Mouse (Mus musculus): ENCODE measurements around the gene Taf12.

The Taf12 gene

DNA sequence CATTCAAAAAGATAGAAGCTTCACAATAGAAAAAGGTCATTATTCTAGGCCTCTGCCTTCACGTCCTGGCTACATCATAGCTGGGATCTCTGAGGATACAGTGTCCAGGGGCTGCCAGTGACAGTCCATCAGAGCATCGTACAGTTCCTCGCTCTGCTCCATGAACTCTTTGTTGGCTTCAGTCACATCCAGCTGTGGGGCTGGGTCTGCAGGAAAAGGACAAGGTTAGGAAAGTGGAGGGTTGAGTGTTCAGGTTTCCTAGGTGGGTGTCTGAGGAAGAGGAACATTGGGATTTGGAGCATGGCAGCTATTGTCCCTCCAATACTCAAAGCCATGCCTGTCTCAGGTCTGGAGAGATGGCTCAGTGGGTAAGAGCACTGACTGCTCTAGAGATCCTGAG, 37.6 kb downstream of the Taf12 start:
- DNase-seq: no peak

DNA sequence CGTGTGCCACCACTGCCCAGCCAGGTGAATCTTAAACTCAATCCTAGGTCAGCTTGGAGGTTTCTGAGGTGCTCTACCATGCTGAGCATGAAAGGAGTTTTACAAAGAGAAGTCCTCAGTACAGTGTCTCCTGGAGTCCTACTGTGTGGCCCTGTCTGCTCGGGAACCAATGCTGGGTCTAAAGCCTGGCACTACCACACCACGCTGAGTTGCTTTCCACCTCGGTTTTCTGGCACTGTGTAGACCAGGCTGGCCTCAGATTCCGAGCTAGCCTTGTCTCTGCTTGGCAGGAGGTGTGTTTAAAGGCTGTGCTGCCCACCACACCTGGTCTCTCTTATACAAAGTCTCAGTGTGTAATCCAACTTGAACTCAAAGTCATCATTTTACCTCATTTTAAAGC, 38.5 kb downstream of the Taf12 start:
- no peak for DNase-seq

DNA sequence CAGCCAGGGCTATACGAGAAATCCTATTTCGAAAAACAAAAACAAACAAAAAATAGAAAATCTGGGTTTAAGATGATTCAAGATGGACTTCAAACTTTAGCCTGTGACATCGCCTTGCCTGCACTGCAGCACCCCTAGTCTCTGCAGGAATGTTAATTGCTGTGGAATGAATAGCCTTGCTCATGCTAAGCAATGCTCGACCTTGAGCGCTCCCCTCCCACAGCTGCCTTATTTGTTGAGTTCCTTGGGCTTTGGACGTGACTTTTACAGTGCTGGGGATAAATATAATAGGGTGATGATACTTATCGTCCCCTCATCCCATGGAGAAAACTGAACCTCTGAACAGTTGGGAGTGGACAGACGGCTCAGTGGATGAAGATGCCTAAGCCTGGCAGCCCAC, 41.5 kb downstream of the Taf12 start:
- no peak for DNase-seq

DNA sequence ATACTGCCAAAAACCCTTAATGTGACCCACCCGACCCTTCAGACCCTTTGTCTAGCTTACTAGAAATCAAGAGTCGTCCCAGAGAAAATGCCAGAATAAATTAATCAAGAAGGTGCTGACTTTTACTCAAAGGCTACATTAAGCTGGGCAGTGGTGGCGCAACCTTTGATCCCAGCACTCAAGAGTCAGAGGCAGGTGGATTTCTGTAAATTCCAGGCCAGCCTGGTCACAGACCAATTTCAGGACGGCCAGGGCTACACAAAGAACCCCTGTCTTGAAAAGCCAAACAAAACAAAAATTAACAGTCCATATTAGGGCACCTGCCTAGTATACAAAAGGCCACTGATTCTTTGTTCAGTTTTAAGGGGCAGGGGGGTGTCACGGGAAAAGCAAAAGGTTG, 52.3 kb downstream of the Taf12 start:
- DNase-seq: no peak

DNA sequence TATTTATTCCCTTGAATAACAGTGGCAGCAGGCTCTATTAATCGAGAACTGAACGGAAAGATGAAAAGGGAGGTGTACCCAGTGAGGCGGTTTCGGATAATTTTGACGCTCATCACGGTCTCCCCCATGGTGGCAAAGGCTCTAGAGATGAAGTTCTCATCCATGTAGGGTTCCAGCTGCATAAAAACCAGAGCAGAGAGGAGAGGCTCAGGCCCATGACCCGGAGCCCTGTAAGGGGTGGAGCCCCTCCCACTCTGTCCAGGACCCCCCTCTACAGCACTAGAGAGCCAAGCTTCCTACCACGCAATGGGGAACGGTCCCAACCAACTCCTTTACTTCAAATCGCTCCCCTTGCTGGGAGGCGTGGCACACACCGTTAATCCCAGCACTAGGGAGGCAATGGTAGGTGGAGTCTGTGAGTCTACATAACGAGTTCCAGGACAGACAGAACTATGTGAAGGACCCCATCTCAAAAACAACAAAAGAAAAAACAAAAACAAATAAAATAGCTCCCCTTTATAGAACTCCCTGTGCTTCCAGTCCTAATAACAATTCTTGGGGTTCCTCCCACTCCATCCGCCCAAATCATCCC, 54.3 kb downstream of the Taf12 start:
- no peak for DNase-seq

DNA sequence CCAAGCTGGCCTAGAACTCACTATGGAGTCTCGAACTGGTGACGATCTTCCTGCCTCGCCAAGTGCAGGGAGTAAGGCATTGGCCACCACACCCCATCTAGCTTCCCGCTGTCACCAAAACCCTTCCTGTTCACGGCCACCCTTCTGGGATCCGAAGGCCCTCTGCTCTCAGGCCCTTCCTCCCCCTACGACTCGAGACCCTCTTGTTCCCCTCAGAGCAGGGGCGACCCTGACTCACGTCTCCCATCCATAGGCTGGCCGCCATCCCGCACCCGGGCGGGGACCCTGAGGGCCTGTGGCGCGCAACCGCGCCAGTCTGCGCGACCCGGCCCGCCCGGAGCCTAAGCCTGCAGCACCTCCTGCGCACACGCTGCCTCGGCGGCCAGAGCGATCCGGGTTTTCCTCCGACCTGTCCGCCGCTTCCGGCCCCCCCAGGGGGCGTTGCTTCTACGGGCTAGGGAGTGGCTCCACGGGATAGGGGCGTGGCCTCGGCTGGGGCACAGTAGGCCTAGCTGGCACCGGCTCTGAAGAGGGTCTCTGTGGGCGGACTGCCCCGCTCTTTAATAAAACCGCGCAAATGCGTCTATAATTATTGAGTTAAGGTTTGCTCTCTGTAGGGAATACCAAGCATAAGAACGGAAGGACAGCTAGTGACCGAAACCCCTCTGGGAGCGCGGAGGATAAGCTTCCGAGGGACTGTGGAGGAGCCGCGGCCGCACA, 55.1 kb downstream of the Taf12 start, which contains the start of gene Trnau1ap:
TSS of gene Trnau1ap (minus strand) at position 424 of the 720 bp plus-strand sequence.
- DNase-seq: peak; percentile 98

DNA sequence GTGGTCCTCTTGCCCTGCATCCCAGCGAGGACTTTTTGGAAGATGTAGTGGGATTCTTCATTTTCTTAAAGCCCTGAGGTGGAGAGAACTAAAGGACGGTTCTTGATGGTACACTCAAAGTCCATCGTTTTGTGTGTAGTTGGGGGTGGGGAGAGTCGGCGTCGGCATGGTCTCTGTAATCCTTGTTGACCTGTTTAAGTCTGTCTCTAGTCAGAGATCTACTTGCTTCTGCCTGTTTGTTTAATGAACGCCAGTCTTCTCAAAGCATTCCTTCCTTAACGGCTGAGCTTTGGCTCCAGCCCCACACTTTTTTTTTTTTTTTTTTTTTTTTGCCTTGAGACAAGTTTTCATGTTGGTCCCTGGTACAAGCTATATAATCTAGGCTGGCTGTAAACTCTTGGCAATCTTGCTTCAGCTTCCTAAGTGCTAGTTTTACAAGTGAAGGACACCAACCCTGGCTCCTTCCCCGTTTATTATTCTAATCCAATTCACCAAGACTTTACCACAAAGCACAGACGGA, 55.7 kb downstream of the Taf12 start:
- no peak for DNase-seq

DNA sequence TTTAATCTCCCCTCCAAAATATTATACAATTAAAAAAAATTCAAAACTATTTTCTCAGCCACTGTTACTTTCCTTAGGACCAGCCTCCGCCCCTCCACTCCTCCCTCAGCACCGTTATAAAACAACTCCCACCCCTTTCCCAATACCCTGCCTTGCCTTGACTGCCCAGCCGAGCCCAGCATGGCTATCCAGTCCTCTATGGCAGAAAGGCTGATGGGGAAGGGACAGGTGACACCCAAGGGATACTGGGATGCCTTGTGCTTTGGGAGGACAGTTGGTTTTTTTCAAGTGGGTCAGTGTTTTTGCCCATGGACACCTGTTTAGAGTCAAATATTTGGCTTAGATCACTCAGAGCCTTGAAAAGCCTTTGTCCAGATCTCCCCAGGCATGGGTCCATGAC, 57.8 kb downstream of the Taf12 start:
- no peak for DNase-seq

DNA sequence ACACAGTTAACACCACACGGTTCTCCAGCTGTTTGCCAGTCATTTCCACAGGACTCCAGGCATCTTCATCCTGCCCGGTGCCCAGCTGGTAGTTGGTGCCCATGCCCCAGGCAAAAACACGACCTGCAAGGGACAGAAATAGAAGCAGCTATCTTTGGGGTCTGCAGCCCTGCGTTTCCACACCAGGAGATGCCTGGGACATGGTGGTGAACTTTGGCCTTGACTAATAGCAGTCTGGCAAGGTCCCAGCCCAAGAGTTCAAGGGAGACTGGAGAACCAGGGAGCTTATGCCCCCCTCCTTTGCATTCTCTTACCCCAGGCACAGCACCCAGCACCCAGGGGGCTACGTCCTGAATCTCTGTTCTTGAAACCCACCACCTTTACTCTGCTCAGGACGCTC, 58.7 kb downstream of the Taf12 start:
- no peak for DNase-seq

DNA sequence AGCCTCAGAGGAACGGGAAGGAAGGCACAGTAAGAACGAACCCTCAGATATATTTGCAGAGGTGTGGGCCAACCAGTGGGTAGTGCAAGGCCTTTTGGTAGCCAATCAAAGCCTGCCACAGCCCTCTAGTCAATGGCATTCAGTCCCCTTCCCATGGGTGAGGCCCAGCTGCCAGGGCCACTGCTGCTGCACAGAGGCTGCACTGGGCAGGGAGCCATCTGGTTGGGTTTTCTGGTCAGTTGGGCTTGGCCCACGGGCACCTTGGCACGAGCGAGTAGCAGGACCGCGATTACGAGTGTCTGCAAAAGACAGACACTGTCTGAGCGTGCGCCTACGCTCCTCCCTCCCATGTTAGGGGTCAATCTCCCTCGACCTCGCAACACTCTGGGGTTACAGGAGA, 64.8 kb downstream of the Taf12 start:
- no peak for DNase-seq

DNA sequence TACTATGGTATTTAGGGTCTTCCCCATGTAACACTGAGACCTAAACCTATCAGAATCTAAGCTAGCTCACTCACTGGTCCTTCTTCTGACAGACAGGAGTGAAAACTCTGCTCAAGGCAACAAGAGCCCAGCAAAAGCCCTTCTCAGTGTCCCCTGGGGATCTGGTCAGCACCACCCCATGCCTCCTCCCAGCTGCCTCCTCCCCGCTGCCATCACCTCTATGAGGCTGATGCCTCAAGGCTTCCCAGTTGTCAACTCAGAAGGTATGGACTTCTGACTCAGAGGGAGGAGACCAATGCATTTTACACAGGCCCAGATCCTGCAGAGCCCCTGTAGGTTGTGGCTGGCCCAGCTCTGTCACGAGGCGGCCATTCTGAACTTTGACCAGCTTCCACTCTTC, 67.3 kb downstream of the Taf12 start:
- DNase-seq: no peak

DNA sequence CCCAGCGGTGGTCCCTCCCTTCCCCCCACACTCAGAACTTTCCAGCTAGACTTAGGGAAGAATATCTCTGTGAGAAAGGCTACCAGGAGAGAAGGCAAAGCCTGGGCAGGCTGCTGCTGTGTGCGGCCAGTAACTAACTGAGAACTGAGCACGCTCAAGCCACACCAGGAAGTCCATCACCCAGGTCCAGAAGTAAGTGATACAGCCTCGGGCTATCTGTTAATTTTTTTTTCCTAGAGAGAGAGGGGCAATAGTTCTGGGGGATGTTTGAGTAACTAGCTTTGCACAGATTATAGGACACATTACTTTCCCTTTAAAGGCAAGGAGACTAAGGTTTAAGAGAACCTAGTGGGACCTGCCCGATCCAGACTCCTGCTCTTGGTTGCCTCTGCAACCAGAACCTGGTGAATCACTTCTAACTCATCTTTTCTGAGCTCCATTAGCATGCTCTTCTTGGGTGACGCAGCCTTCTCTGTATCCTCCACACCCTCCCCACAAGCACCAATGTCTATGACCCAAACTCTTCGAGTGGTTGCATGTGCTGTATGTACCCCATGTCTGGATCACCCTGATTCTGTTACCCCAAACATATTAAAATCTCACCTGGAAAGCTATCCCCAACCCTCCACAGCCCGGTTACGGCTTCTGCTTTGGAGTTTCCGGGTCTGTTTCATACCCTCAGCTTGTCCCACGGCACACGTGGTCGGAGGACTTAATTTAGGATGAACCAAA, 70.4 kb downstream of the Taf12 start:
- peak; percentile 50 for DNase-seq
